Mouse (Mus musculus) stomach, embryonic 15.5 days (tissue): ENCODE results near the gene Pik3c2g. TPM values are rescaled to one million over a fixed set of nuclear protein-coding genes. Genes with fewer than 3 reads are reported as not detected.

Source experiments
- ATAC-seq: fragments of 200-750 bp; cut with Nextera tagmentation; 2 replicates; pipeline ENCODE4 v1.8.0; 2017; ENCODE audit warnings: low read depth, moderate number of reproducible peaks, moderate TSS enrichment; ENCODE audit not compliant: insufficient read depth, low FRiP score
- H3K27ac ChIP-seq: fragments of 300-500 bp; sonication (generic); 2 replicates; pipeline ENCODE4 v1.5.1; 2015; ENCODE audit warnings: mild to moderate bottlenecking, inconsistent platforms
- H3K27me3 ChIP-seq: fragments of 300-500 bp; sonication (generic); replicated peaks from 2 replicates; pipeline ENCODE4 v1.6.1; 2015; ENCODE audit warnings: inconsistent platforms
- H3K36me3 ChIP-seq: fragments of 300-500 bp; sonication (generic); 2 replicates; pipeline ENCODE4 v1.6.1; 2015; ENCODE audit warnings: inconsistent platforms
- H3K4me1 ChIP-seq: fragments of 300-500 bp; sonication (generic); 2 replicates; pipeline ENCODE4 v1.6.1; 2015; ENCODE audit warnings: inconsistent platforms
- H3K4me2 ChIP-seq: fragments of 300-500 bp; sonication (generic); 2 replicates; pipeline ENCODE4 v1.6.1; 2015; ENCODE audit warnings: mild to moderate bottlenecking, inconsistent platforms
- H3K4me3 ChIP-seq: fragments of 300-500 bp; sonication (generic); replicated peaks from 2 replicates; pipeline ENCODE4 v1.5.1; 2015; ENCODE audit warnings: inconsistent platforms
- H3K9ac ChIP-seq: fragments of 300-500 bp; sonication (generic); 2 replicates; pipeline ENCODE4 v1.6.1; 2015; ENCODE audit warnings: inconsistent platforms
- H3K9me3 ChIP-seq: fragments of 300-500 bp; sonication (generic); 2 replicates; pipeline ENCODE4 v1.6.1; 2016; ENCODE audit warnings: inconsistent platforms
- WGBS: fragments of 180-500 bp; shearing (Covaris S2); methylation state at CpG from one replicate; pipeline ENCODE4 v1.1.7; 2015; 5-methylcytosine and 5-hydroxymethylcytosine counted together
- polyA plus RNA-seq: library from polyadenylated mRNA; unstranded; fragments of >200 nt; fragmentation: Nextera tagmentation; extraction: Ambion mirVana; gene quantifications from 2 replicates; pipeline ENCODE4 v1.2.1, GENCODE M21; 2015

The Pik3c2g gene
- polyA plus RNA-seq, 1 experiment from 2014 or later: 3.5 TPM

- Histone ChIP-seq H3K9me3 (no peaks in the 10 kb centered on the region), H3K27me3 (no peaks in the 10 kb centered on the region), H3K36me3 (no peaks in the 10 kb centered on the region), H3K27ac (no peak overlapping the region), H3K4me1 (no peaks in the 10 kb centered on the region), H3K4me3 (no peak overlapping the region), H3K4me2 (no peak overlapping the region), H3K9ac (no peak overlapping the region)
- no peak for ATAC-seq
- 77% methylated on average over 2 of the region's 2 CpGs for WGBS
These were observed 193.0 kb downstream of the Pik3c2g start for GRCm38 (mm10) chr6:139780028-139780427.

GRCm38 (mm10) chr6:139789479-139789878 is 202.5 kb downstream of the Pik3c2g start:
- H3K27ac ChIP-seq: no peak overlapping the region
- WGBS: 33% methylated on average over 4 of the region's 4 CpGs
- H3K9me3 ChIP-seq: no peaks in the 10 kb centered on the region
- ATAC-seq: no peak
- H3K4me2 ChIP-seq: no peak overlapping the region
- no peak overlapping the region for H3K9ac ChIP-seq
- H3K4me3 ChIP-seq: no peak overlapping the region
- no peaks in the 10 kb centered on the region for H3K4me1 ChIP-seq
- no peaks in the 10 kb centered on the region for H3K27me3 ChIP-seq
- H3K36me3 ChIP-seq: no peaks in the 10 kb centered on the region

GRCm38 (mm10) chr6:139799541-139800226 is 212.7 kb downstream of the Pik3c2g start:
- Histone ChIP-seq H3K36me3 (no peaks in the 10 kb centered on the region), H3K4me2 (no peak overlapping the region), H3K4me1 (no peaks in the 10 kb centered on the region), H3K27ac (no peak overlapping the region), H3K9ac (no peak overlapping the region), H3K27me3 (no peaks in the 10 kb centered on the region), H3K4me3 (no peak overlapping the region), H3K9me3 (no peaks in the 10 kb centered on the region)
- WGBS: 80% methylated on average over 8 of the region's 8 CpGs
- ATAC-seq: no peak

GRCm38 (mm10) chr6:139821916-139822315 is 234.9 kb downstream of the Pik3c2g start:
- Histone ChIP-seq H3K4me1 (no peaks in the 10 kb centered on the region), H3K27me3 (no peaks in the 10 kb centered on the region)
- 77% methylated on average over 8 of the region's 8 CpGs for WGBS

GRCm38 (mm10) chr6:139838239-139838638 is 251.2 kb downstream of the Pik3c2g start:
- Histone ChIP-seq H3K4me2 (no peak overlapping the region), H3K36me3 (no peaks in the 10 kb centered on the region), H3K27ac (no peak overlapping the region), H3K27me3 (no peaks in the 10 kb centered on the region), H3K9me3 (no peaks in the 10 kb centered on the region), H3K9ac (no peak overlapping the region), H3K4me3 (no peak overlapping the region), H3K4me1 (peaks cover 3% of the 10 kb centered on the region; the same call in 1 of the 2 replicates)
- no peak for ATAC-seq
- 71% methylated on average over 6 of the region's 6 CpGs for WGBS

More at GRCm38 (mm10) chr6:139821916-139822315, 234.9 kb downstream of the Pik3c2g start:
- no peaks in the 10 kb centered on the region for H3K36me3 ChIP-seq
- no peaks in the 10 kb centered on the region for H3K9me3 ChIP-seq
- no peak overlapping the region for H3K4me2 ChIP-seq
- no peak for ATAC-seq
- H3K27ac ChIP-seq: no peak overlapping the region
- no peak overlapping the region for H3K9ac ChIP-seq
- no peak overlapping the region for H3K4me3 ChIP-seq

- no peaks in the 10 kb centered on the region for H3K27me3 ChIP-seq
- no peak overlapping the region for H3K4me3 ChIP-seq
- H3K4me1 ChIP-seq: peaks cover 3% of the 10 kb centered on the region; the same call in 1 of the 2 replicates
- H3K27ac ChIP-seq: no peak overlapping the region
- no peak overlapping the region for H3K9ac ChIP-seq
- ATAC-seq: no peak
- 92% methylated on average over 3 of the region's 3 CpGs for WGBS
- H3K9me3 ChIP-seq: no peaks in the 10 kb centered on the region
- no peak overlapping the region for H3K4me2 ChIP-seq
- H3K36me3 ChIP-seq: no peaks in the 10 kb centered on the region
These were observed 251.7 kb downstream of the Pik3c2g start for GRCm38 (mm10) chr6:139838713-139839112.

- no peaks in the 10 kb centered on the region for H3K9me3 ChIP-seq
- no peaks in the 10 kb centered on the region for H3K27me3 ChIP-seq
- ATAC-seq: no peak
- peaks cover 3% of the 10 kb centered on the region; the same call in 1 of the 2 replicates for H3K4me1 ChIP-seq
- no peak overlapping the region for H3K9ac ChIP-seq
- H3K36me3 ChIP-seq: no peaks in the 10 kb centered on the region
- no peak overlapping the region for H3K4me3 ChIP-seq
- no peak overlapping the region for H3K4me2 ChIP-seq
- H3K27ac ChIP-seq: peak overlapping the region; percentile 51; the same call in 1 of the 2 replicates
- WGBS: 48% methylated on average over 7 of the region's 7 CpGs
These were observed 252.9 kb downstream of the Pik3c2g start for GRCm38 (mm10) chr6:139839907-139840306.

- Histone ChIP-seq H3K9me3 (no peaks in the 10 kb centered on the region), H3K27me3 (no peaks in the 10 kb centered on the region), H3K4me2 (no peak overlapping the region), H3K9ac (no peak overlapping the region), H3K4me3 (no peak overlapping the region), H3K36me3 (no peaks in the 10 kb centered on the region), H3K27ac (no peak overlapping the region), H3K4me1 (peaks cover 3% of the 10 kb centered on the region; the same call in 1 of the 2 replicates)
- WGBS: 85% methylated on average over 8 of the region's 8 CpGs
- ATAC-seq: no peak
These were observed 254.3 kb downstream of the Pik3c2g start for GRCm38 (mm10) chr6:139841272-139841671.

GRCm38 (mm10) chr6:139842626-139843025 is 255.6 kb downstream of the Pik3c2g start:
- ATAC-seq: no peak
- H3K4me2 ChIP-seq: no peak overlapping the region
- no peak overlapping the region for H3K27ac ChIP-seq
- 91% methylated on average over 1 of the region's 1 CpGs for whole genome bisulfite sequencing
- H3K4me3 ChIP-seq: no peak overlapping the region
- no peaks in the 10 kb centered on the region for H3K9me3 ChIP-seq
- peaks cover 3% of the 10 kb centered on the region; the same call in 1 of the 2 replicates for H3K4me1 ChIP-seq
- no peaks in the 10 kb centered on the region for H3K27me3 ChIP-seq
- no peaks in the 10 kb centered on the region for H3K36me3 ChIP-seq
- no peak overlapping the region for H3K9ac ChIP-seq

GRCm38 (mm10) chr6:139843531-139843930 is 256.5 kb downstream of the Pik3c2g start:
- H3K9ac ChIP-seq: no peak overlapping the region
- ATAC-seq: no peak
- no peaks in the 10 kb centered on the region for H3K36me3 ChIP-seq
- no peak overlapping the region for H3K4me2 ChIP-seq
- no peak overlapping the region for H3K27ac ChIP-seq
- WGBS: 73% methylated on average over 4 of the region's 4 CpGs
- no peak overlapping the region for H3K4me3 ChIP-seq
- H3K4me1 ChIP-seq: peaks cover 3% of the 10 kb centered on the region; the same call in 1 of the 2 replicates
- no peaks in the 10 kb centered on the region for H3K9me3 ChIP-seq
- H3K27me3 ChIP-seq: no peaks in the 10 kb centered on the region

- no peak overlapping the region for H3K4me3 ChIP-seq
- no peak for ATAC-seq
- WGBS: 54% methylated on average over 7 of the region's 7 CpGs
- H3K4me2 ChIP-seq: no peak overlapping the region
- no peaks in the 10 kb centered on the region for H3K9me3 ChIP-seq
- no peak overlapping the region for H3K27ac ChIP-seq
- H3K4me1 ChIP-seq: no peaks in the 10 kb centered on the region
- no peak overlapping the region for H3K9ac ChIP-seq
- H3K27me3 ChIP-seq: no peaks in the 10 kb centered on the region
- H3K36me3 ChIP-seq: no peaks in the 10 kb centered on the region
These were observed 260.0 kb downstream of the Pik3c2g start for GRCm38 (mm10) chr6:139846889-139847544.

- Histone ChIP-seq H3K9me3 (no peaks in the 10 kb centered on the region), H3K27ac (no peak overlapping the region), H3K4me3 (no peak overlapping the region), H3K4me2 (no peak overlapping the region), H3K27me3 (no peaks in the 10 kb centered on the region), H3K36me3 (no peaks in the 10 kb centered on the region), H3K9ac (no peak overlapping the region), H3K4me1 (no peaks in the 10 kb centered on the region)
- ATAC-seq: no peak
- 72% methylated on average over 3 of the region's 3 CpGs for WGBS
These were observed 262.9 kb downstream of the Pik3c2g start for GRCm38 (mm10) chr6:139849931-139850330.
